Mouse (Mus musculus): ENCODE results near the gene Tmem53. TPM values are rescaled to one million over a fixed set of nuclear protein-coding genes. Genes with fewer than 3 reads are reported as not detected.
A peak's percentile ranks its signal among the peaks of the same experiment; 100 is the strongest.

The Tmem53 gene
- polyA plus RNA-seq, 1 experiment from 2014 or later = 10.6 TPM

DNA sequence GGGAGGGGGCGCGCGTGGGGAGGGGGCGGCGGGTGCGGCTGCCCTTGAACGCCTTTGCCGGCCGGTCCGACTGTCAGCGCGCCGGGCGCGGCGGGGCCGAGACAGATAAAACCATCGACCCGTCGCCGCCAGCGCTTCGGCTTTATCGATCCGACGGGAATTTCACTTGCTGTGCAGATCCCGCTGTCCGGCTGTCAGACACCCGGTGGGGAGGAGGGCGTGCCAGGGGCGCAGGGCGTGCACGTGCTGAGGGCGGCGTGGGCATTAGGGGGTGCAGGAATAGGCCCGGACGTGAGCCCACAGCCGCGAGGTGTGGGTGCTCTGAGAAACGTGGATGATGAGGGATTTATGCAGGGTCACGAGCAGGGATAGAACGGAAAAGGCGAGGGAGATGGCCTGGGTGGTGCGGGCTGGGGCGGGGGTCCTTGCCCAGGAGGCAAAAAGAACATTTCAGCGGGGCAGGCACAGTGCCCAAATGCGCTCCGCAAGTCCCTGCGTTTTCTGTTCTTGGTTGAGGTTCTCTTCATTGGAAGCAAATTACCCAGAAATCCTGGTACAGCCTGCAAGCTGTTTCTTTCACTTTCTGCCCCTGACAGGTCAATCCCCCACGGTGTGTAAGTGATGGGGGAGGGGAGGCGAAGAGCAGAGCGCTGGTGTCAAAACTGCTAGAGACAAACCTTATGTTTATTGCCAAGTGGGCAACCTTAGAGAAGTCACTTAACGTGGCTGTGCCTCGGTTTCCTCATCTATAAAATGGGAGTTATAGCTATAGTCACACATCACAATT is 52.7 kb downstream of the Tmem53 start:
- Histone ChIP-seq H3K4me1 (ENCODE audit: control insufficient read depth, insufficient read depth, low read length) (peaks cover 4% of the 10 kb centered on the region), H3K4me3 (ENCODE audit: low read depth, low read length) (peak overlapping the region; percentile 35), H3K9me3 (replicated peaks; ENCODE audit: control insufficient read depth, low read length) (no peaks in the 10 kb centered on the region), H3K9ac (replicated peaks; ENCODE audit: low read length) (peak overlapping the region; percentile 44), H3K27me3 (ENCODE audit: control insufficient read depth, insufficient read depth, low read length) (peaks cover 32% of the 10 kb centered on the region), H3K4me2 (ENCODE audit: low read depth, low read length) (peak overlapping the region; percentile 89), H3K27ac (replicated peaks; ENCODE audit: low read depth, low read length) (no peak overlapping the region), H3K36me3 (replicated peaks; ENCODE audit: control insufficient read depth, insufficient read depth, low read depth, low read length) (no peaks in the 10 kb centered on the region)
- DNase-seq (ENCODE audit: low spot score) = no peak
- 2% methylated on average over 54 of the region's 54 CpGs for WGBS
- 0 out of 2 replicates have a peak, but pooled peaks have one; percentile 15 for ATAC-seq (replicated peaks; ENCODE audit: insufficient number of reproducible peaks, low FRiP score, low TSS enrichment, low read depth)

- no peak overlapping the region for H3K9ac ChIP-seq (replicated peaks; ENCODE audit: low read length)
- H3K36me3 ChIP-seq (replicated peaks; ENCODE audit: control insufficient read depth, insufficient read depth, low read depth, low read length) = no peaks in the 10 kb centered on the region
- ATAC-seq (replicated peaks; ENCODE audit: insufficient number of reproducible peaks, low FRiP score, low TSS enrichment, low read depth) (no peak), DNase-seq (ENCODE audit: low spot score) (no peak)
- H3K4me1 ChIP-seq (ENCODE audit: control insufficient read depth, insufficient read depth, low read length) = peaks cover 4% of the 10 kb centered on the region
- H3K4me2 ChIP-seq (ENCODE audit: low read depth, low read length) = no peak overlapping the region
- H3K4me3 ChIP-seq (ENCODE audit: low read depth, low read length) = no peak overlapping the region
- no peaks in the 10 kb centered on the region for H3K9me3 ChIP-seq (replicated peaks; ENCODE audit: control insufficient read depth, low read length)
- no peak overlapping the region for H3K27ac ChIP-seq (replicated peaks; ENCODE audit: low read depth, low read length)
- peaks cover 32% of the 10 kb centered on the region for H3K27me3 ChIP-seq (ENCODE audit: control insufficient read depth, insufficient read depth, low read length)
- WGBS = 44% methylated on average over 6 of the region's 7 CpGs
Measured at GRCm38 (mm10) chr4:117305461-117305860, 53.7 kb downstream of the Tmem53 start.

- DNase-seq (ENCODE audit: low spot score) (no peak), ATAC-seq (replicated peaks; ENCODE audit: insufficient number of reproducible peaks, low FRiP score, low TSS enrichment, low read depth) (no peak)
- Histone ChIP-seq H3K9ac (replicated peaks; ENCODE audit: low read length) (no peak overlapping the region), H3K27ac (replicated peaks; ENCODE audit: low read depth, low read length) (no peak overlapping the region), H3K4me3 (ENCODE audit: low read depth, low read length) (no peak overlapping the region), H3K4me1 (ENCODE audit: control insufficient read depth, insufficient read depth, low read length) (peaks cover 4% of the 10 kb centered on the region), H3K4me2 (ENCODE audit: low read depth, low read length) (no peak overlapping the region), H3K9me3 (replicated peaks; ENCODE audit: control insufficient read depth, low read length) (no peaks in the 10 kb centered on the region), H3K36me3 (replicated peaks; ENCODE audit: control insufficient read depth, insufficient read depth, low read depth, low read length) (no peaks in the 10 kb centered on the region), H3K27me3 (ENCODE audit: control insufficient read depth, insufficient read depth, low read length) (peaks cover 32% of the 10 kb centered on the region)
- 58% methylated on average over 6 of the region's 6 CpGs for WGBS
Measured at GRCm38 (mm10) chr4:117307270-117307669, 55.5 kb downstream of the Tmem53 start.

GRCm38 (mm10) chr4:117309427-117309826 is 57.7 kb downstream of the Tmem53 start:
- peaks cover 12% of the 10 kb centered on the region for H3K27me3 ChIP-seq (ENCODE audit: control insufficient read depth, insufficient read depth, low read length)
- ATAC-seq (replicated peaks; ENCODE audit: insufficient number of reproducible peaks, low FRiP score, low TSS enrichment, low read depth) (no peak), DNase-seq (ENCODE audit: low spot score) (no peak)
- H3K27ac ChIP-seq (replicated peaks; ENCODE audit: low read depth, low read length) = no peak overlapping the region
- no peaks in the 10 kb centered on the region for H3K36me3 ChIP-seq (replicated peaks; ENCODE audit: control insufficient read depth, insufficient read depth, low read depth, low read length)
- 93% methylated on average over 1 of the region's 1 CpGs for WGBS
- no peak overlapping the region for H3K4me3 ChIP-seq (ENCODE audit: low read depth, low read length)
- no peaks in the 10 kb centered on the region; the same call in 1 of the 2 replicates for H3K4me1 ChIP-seq (ENCODE audit: control insufficient read depth, insufficient read depth, low read length)
- H3K9me3 ChIP-seq (replicated peaks; ENCODE audit: control insufficient read depth, low read length) = no peaks in the 10 kb centered on the region
- H3K4me2 ChIP-seq (ENCODE audit: low read depth, low read length) = no peak overlapping the region
- no peak overlapping the region for H3K9ac ChIP-seq (replicated peaks; ENCODE audit: low read length)

- DNase-seq (ENCODE audit: low spot score) (no peak), ATAC-seq (replicated peaks; ENCODE audit: insufficient number of reproducible peaks, low FRiP score, low TSS enrichment, low read depth) (no peak)
- Histone ChIP-seq H3K9me3 (replicated peaks; ENCODE audit: control insufficient read depth, low read length) (no peaks in the 10 kb centered on the region), H3K9ac (replicated peaks; ENCODE audit: low read length) (no peak overlapping the region), H3K27me3 (ENCODE audit: control insufficient read depth, insufficient read depth, low read length) (no peaks in the 10 kb centered on the region; the same call in 1 of the 2 replicates), H3K4me3 (ENCODE audit: low read depth, low read length) (no peak overlapping the region), H3K4me2 (ENCODE audit: low read depth, low read length) (no peak overlapping the region), H3K4me1 (ENCODE audit: control insufficient read depth, insufficient read depth, low read length) (no peaks in the 10 kb centered on the region; the same call in 1 of the 2 replicates), H3K36me3 (replicated peaks; ENCODE audit: control insufficient read depth, insufficient read depth, low read depth, low read length) (no peaks in the 10 kb centered on the region), H3K27ac (replicated peaks; ENCODE audit: low read depth, low read length) (no peak overlapping the region)
- WGBS = 56% methylated on average over 5 of the region's 5 CpGs
Measured at GRCm38 (mm10) chr4:117311891-117312290, 60.1 kb downstream of the Tmem53 start.

DNA sequence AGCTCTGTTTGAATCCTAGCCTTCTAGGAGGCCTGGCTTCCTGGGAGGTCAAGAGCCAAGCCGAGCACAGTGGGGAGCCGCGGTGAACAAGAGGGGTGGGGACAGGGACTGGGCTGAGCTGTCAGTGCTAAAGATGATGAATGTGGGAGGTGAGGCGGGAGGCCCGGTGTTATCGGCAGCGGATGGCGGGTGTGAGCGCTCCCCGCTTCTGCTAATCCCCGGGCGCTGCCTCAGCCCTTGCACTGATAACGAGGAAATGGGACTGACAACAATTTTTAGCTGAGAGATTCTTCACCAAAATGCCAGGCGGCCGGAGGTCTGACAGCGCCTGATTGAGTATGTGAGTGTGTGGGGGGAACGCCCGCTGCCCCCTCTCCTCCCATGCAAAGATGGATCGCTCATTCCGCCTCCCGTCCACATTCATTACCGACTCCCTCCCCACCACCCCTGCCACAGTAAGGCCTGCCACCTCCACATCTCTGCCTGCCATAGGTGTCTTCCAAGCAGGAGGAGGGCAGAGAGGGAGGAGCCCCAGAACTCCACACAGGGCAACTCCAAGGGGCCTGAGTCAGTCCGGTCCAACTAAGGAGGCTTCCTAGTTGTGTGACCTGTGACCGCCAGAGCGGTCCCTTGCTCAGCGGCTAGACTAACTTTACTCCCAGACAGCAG is 60.8 kb downstream of the Tmem53 start:
- Histone ChIP-seq H3K4me2 (ENCODE audit: low read depth, low read length) (no peak overlapping the region), H3K9me3 (replicated peaks; ENCODE audit: control insufficient read depth, low read length) (no peaks in the 10 kb centered on the region), H3K4me3 (ENCODE audit: low read depth, low read length) (no peak overlapping the region), H3K27me3 (ENCODE audit: control insufficient read depth, insufficient read depth, low read length) (no peaks in the 10 kb centered on the region; the same call in 1 of the 2 replicates), H3K9ac (replicated peaks; ENCODE audit: low read length) (no peak overlapping the region), H3K36me3 (replicated peaks; ENCODE audit: control insufficient read depth, insufficient read depth, low read depth, low read length) (no peaks in the 10 kb centered on the region), H3K27ac (replicated peaks; ENCODE audit: low read depth, low read length) (no peak overlapping the region), H3K4me1 (ENCODE audit: control insufficient read depth, insufficient read depth, low read length) (peaks cover under 1% of the 10 kb centered on the region; the same call in 1 of the 2 replicates)
- DNase-seq (ENCODE audit: low spot score) = no peak
- no peak for ATAC-seq (replicated peaks; ENCODE audit: insufficient number of reproducible peaks, low FRiP score, low TSS enrichment, low read depth)
- WGBS = 6% methylated on average over 26 of the region's 26 CpGs

- Histone ChIP-seq H3K4me2 (ENCODE audit: low read depth, low read length) (no peak overlapping the region), H3K36me3 (replicated peaks; ENCODE audit: control insufficient read depth, insufficient read depth, low read depth, low read length) (no peaks in the 10 kb centered on the region), H3K27ac (replicated peaks; ENCODE audit: low read depth, low read length) (no peak overlapping the region), H3K4me1 (ENCODE audit: control insufficient read depth, insufficient read depth, low read length) (peaks cover 3% of the 10 kb centered on the region), H3K9me3 (replicated peaks; ENCODE audit: control insufficient read depth, low read length) (no peaks in the 10 kb centered on the region), H3K4me3 (ENCODE audit: low read depth, low read length) (no peak overlapping the region), H3K9ac (replicated peaks; ENCODE audit: low read length) (no peak overlapping the region), H3K27me3 (ENCODE audit: control insufficient read depth, insufficient read depth, low read length) (no peaks in the 10 kb centered on the region; the same call in 1 of the 2 replicates)
- 4% methylated on average over 4 of the region's 4 CpGs for WGBS
- no peak for ATAC-seq (replicated peaks; ENCODE audit: insufficient number of reproducible peaks, low FRiP score, low TSS enrichment, low read depth)
- DNase-seq (ENCODE audit: low spot score) = peak; percentile 32
Measured at GRCm38 (mm10) chr4:117313085-117313424, 61.3 kb downstream of the Tmem53 start.
